Mouse (Mus musculus): ENCODE measurements at regions not wholly inside any gene's neighbourhood (a gene's known extent, or its start where the extent isn't known, plus 50 kb on each side); places are given as distances from the start of the nearest gene placed in this dataset.

GRCm38 (mm10) chr7:36859428-36859827 is 161.5 kb downstream of the Tshz3 start:
- no peak for TF ChIP-seq CTCF (IDR thresholded peaks at IDR 0.05; ENCODE audit: low read depth, low read length)
- TF ChIP-seq POLR2A (IDR thresholded peaks at IDR 0.05; ENCODE audit: extremely low read depth, insufficient read depth, low read length): no peak

Data from liver, adult 2 months (tissue).